Mouse (Mus musculus): ENCODE measurements around the gene Clba1.

Clba1 gene

DNA sequence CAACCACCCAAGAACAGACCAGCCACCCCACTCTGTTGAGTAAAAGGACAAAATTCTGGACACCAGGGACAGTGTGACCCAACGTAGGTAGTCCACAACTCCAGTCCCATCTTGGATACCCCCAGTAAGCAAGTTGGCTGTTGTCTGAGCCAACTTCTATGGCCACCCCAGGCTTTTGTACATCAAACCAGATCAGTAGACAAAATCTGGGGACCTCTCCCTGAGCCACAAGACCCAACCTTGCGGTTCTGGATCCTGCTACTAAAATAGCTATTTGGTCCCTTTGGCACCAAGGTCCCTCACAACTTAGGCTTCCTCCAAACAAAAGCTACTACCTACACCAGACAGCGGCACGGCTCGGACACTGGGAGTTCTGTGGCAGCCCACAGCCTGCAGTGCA, 13.7 kb upstream of the Clba1 start:
- no peak for DNase-seq (ENCODE audit: inconsistent ontology term)

DNA sequence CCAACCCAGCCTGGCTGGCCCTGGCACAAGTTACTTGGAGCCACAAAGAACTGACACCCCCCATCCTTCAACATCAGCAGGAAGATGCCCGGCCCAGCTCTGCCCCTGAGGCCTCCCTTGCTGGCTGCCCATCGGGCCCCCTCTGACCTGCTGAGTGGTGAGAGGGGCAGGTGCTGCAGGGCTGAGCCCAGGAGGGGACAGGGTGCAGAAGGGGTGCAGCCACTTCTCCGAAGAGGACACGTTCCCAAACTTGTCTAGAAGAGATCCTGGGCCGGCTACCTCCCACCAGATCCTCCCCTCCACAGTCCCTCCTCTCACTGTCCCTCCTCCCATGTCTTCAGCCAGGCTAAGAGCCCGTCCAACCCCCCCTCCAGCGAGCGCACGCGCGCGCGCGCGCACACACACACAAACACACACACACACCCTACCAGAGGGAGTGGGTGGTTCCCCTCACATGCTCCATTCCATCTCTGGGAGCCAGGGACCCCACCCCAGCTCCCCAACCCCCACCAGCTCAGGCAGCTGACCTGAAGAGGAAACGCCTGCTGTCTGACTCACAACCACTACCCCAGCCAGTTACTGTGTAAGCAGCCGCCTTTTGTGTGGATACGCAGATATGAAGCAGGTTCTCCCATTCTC, 13.2 kb upstream of the Clba1 start:
- DNase-seq (ENCODE audit: inconsistent ontology term), result peak; percentile 84

DNA sequence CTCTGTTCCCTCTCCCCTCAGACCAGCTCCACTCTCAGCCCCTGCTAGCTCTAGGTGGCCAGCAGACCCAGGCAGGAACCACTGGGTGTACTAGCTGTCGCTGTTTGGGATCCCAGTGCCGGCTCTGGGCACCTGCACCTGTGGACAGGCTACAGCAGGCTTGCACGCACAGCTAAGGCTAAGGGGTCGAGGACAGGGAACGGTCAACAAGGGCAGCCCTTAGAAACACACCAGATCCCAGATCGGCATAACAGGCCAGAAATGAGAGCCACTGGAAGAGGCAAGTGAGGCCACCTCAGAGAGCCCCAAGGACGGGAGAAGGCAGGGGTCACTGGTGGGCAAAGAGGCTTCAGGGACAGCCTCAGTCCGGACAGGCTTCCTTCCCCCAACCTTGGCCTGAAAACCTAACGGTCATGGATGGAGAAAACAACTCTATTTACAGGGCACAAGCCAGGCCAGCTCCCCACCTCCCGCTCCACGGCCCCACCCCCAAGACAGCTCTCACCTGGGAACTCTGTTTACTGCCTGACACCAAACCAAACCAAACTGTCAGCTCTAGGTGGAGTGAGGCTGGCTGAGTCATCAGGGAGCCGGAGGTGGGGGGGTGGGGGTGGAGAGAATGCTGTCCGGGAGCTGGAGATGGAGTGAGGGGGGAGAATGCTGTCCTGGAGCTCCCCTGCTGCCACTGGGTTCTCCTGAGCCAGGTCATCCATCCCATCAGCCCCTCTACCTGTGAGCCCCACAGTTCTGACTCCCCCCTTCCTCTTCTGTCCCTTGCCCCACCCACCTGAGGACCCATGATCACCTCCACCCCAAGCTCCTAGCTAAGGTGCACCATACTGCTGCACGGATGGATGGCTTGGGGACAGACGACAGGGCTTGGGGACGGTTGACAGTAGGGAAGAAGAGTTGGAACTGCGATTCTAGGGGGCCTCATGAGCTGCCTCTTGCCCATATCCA, 11.9 kb upstream of the Clba1 start:
- DNase-seq (ENCODE audit: inconsistent ontology term), result peak; percentile 74

DNA sequence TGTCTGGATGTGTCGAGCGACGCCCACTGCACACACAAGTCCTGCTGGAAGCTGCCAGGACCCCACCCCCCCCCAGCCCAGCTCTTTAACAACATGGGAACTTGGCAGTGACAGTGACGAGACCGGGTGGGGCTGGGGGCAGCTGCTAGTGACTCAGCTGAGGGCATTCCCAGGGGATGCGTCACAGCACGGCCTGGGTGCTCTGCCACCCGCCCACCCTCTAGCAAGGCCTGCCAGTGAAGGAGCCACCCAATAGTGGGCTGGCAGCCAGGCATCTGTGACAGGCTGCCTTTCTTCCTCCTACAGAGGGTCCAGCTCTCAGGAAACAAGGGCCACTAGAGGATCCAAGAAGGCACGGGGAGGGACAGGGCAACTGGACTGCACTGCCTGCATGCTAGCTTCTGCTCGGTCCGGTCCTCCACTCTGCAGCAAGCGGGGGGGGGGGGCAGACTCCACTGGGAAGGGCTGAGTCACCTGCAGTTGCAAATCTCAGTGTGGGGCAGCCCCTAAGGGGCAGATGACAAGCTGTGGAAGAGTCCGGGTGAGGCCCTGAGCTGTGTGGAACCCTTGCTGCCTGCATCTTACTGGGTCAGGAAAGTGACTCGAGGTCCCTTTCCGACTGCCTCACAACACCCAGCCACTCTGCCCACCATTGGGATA, 10.9 kb upstream of the Clba1 start:
- DNase-seq (ENCODE audit: inconsistent ontology term), result peak; percentile 99

DNA sequence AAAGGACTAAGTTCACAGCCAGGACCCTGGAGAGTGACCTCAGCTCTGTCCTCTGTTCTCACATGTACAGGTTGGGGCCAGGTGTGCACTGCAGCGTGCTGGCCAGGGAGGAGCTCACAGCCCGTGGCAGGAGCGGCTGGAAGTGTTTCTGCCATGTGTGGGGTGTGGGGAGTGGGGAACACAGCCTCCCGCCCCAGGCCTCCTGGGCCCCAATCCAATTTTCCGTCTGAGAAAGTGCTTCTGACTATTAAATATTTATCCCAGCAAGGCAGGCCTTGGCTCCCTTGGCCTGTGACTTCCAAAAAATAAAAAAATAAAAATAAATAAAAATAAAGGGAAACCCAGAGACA, 10.4 kb upstream of the Clba1 start:
- DNase-seq (ENCODE audit: inconsistent ontology term), result no peak

DNA sequence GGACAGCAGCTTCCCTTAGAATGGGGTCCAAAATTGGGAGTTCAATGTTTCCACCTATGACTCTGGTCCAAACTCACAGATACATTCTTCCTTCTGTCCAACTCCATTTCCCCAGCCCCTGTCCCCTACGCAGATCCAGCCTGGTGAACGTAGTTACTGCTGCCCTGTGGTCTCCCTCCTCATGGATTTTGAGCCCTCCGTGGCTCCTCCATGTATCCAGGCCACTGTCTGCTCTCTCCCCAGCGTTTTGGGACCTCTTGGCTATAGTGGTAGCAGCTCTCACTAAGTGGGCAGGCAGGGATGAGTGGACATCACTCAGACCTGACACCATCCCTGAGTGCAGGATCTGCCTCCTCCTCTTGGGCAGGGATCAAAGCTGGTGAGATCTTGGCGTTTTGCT, 10.0 kb upstream of the Clba1 start:
- DNase-seq (ENCODE audit: inconsistent ontology term), result no peak

DNA sequence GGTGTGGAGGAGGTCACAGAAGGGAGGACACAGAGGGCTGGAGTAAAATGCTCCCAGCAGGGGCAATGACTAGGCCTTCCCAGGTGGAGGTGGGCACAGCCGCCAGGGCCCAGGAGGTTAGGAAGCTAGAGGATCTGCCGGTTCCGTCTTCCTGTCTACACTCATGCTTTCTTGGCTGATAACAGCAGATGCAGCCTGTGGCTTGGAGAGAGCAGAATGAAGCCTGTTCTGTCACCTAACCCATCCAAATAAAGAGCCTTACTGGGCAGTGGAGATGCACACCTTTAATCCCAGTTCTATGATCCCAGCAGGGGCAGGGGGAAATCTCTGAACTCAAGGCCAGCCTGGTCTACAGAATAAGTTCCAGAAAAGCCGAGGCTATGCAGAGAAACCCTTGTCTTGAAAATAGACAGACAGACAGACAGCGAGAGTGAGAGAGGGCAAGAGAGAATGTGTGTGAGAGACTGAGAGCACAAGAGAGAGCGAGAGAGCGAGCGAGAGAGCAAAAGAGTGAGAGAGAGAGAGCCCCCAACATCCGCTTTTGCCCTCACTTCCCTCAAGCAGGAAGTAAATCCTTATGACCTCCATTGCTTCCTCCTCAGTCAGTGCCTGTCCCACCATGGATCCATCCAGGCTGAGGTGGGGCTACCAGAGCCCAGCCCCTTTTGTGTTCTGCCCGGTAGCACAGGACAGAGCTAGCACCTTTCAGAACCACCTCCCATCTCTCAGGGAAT, 9.3 kb upstream of the Clba1 start:
- no peak for DNase-seq (ENCODE audit: inconsistent ontology term)

DNA sequence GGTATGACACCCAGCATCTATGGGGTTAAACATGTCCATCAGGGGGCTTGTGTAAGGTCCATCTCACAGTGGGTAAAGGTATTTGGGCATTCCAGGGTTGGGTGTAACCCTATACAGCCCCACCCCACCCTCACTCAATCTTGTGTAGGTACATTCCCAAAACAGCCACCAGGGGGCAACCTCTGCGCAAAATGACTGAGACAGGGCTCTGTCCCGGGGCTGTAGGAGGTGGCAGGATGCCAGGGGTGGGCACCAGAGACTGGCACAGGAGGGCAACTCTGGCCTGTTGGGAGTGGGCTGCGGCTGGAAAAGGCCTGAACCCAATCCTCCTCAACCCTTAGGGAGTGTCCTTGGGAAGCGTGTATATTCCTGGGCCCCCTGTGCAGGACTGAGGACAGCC, 8.3 kb upstream of the Clba1 start:
- DNase-seq (ENCODE audit: inconsistent ontology term), result peak; percentile 59

DNA sequence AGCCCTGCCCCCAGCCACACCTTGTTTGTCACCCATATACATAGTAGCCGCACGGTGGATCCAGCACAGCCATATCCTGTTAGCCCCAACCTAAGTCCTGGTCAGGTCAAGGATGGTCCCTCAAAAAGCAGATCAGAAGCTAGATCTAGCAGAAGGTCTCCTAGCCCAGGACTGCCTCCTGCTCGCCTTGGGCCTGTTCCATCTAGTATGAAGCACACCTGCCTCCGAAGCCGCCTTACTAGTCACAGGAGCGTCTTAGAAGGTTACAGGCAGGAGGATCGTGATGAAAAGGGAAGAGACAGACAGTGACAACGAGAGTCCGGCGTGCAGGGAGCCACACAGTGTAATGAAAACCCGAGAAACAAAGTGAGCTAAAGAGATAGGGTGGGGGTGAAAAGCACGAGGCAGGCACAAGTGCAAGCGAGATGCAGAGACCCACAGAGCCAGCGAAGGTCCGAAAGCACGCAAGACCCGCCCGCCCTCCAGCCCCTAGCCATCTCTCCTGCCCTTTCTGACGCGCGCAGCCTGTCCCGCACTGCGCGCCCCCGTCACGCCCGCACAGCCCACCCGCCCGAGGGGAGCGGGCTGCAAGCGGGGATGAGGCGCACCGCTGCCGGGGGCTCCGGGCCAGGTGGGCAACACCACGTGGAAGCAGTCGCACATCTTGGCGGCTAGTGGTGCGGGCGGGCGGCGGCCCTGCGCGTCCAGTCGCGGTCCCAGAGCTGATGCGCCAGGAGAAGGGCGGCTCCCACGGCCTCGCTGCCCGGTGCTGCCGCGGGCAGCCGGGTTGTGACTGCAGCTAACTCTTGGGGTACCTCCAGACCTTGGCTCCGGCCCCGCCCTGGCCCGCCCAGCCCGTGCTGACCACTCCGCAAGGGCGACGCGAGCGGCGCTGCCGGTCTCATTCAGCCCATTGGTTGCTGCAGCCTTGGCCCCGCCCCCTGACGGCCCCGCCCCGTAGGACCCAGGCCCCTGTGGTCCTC, 6.6 kb upstream of the Clba1 start, which contains the start of gene Ahnak2:
Gene Ahnak2, minus strand, starts transcription at position 794 of the 983 bp plus-strand sequence.
- peak; percentile 84 for DNase-seq (ENCODE audit: inconsistent ontology term)

DNA sequence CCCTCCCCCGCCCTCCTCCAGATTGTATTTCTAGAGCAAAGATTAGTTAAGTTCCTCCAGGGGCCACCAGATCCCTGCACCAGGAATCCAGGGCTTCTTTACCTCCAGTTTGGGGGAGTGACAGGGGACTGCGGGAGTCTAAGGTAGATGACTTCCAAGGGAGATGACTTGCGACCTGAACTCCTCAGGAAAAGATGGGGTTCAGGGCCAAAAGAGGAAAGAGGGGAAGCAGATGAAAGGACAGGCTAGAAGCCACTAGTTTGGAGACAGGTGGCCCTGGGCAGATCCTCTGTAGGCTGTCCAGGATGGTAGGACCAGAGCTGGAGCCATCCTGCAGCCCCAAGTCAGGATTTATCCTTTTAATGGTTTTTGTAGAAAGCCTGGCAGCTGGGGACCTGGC, 5.8 kb upstream of the Clba1 start:
- no peak for DNase-seq (ENCODE audit: inconsistent ontology term)

DNA sequence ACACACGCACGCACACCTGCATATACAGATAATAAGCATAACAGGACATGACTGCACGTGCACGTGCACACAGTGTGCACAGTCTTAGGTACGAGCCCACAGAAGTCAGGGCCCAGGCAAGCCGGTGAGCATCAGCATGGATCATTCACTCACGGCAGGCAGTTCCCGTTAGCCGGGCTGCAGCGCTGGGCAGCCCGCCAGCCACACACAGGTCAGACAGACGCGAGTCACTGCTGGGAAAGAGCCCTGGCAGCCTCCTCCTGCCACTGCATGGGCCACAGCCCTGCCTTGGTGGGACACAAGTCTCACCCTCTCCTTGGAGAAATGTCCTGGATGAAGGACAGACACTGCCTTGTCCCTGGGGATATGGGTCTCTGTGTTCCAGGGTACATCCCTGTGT, 4.7 kb upstream of the Clba1 start:
- peak; percentile 71 for DNase-seq (ENCODE audit: inconsistent ontology term)

DNA sequence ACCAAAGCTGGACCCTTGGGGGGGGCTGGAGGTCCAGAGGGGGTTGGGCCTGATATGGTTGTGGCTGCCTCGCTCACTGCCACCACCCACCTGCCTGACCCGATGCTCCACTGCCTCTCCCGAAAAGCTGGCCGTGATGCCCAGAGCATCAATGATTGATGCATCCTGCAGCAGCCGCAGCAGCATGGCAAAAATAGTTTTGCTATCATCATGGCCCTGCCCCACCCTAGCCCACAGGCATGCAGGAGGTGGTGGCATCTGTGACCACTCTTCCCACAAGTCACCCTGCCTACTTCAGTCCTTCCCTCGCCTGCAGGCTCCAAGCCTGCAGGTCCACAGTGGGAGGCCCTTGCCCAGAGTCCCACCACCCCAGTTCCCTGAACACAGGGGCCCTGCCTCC, 2.7 kb upstream of the Clba1 start:
- no peak for DNase-seq (ENCODE audit: inconsistent ontology term)

DNA sequence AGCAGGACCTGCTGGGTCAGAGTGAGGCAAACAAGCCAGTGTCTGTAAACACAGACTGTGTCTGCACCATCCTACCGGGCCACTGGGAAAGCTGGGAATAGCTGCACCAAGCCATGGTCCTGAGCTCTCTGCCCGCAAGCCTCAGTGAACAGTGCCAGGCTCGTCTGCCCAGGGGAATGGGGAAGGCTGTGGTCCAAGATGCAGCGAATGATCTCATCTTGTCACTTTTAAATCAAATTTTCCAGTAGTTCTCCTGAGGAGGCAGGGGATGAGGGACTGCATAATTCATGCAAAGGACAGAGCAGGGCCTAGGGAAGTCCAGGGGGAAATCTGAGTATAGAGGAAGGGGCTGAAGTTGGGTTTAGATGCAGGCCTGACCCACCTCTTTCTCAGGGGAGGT, 941 bp upstream of the Clba1 start:
- DNase-seq (ENCODE audit: inconsistent ontology term), result no peak

DNA sequence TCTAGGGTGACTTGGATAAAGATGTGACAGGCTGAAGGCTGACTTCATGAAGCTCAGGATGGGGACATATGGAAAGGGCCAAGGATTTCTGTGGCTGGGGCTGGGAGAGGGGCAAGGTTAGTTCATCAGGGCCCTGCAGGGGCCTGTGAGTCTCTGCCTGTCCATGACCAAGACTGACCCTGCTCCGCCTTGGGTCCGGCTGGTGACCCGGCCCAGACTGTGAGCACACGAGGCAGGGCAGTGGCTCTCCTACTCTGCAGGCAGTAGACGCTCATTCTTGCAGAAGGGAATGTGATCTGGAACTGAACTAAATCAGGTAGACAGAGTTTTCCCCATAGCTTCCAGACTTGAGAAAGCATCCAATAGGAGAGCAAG, 538 bp upstream of the Clba1 start:
- no peak for DNase-seq (ENCODE audit: inconsistent ontology term)

DNA sequence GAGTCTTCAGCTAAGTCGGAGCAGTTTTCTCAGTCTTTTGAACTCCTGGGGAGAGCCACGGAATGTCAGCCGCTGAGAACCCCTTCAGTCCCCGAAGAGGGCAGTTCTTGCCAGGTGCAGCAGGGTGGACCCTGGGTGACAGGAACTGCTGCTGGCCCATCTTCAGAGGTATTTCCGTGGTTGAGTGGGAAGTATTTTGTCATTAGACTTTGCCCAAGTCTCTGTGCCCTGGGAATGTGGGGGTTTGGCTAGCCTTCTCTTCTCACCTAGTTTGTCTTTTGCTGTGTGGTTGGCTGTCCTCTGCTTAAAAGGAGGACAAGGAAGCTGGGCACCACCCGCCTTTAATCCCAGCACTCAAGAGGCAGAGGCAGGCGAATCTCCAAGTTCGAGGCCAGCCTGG, 904 bp downstream of the Clba1 start:
- DNase-seq (ENCODE audit: inconsistent ontology term), result no peak

DNA sequence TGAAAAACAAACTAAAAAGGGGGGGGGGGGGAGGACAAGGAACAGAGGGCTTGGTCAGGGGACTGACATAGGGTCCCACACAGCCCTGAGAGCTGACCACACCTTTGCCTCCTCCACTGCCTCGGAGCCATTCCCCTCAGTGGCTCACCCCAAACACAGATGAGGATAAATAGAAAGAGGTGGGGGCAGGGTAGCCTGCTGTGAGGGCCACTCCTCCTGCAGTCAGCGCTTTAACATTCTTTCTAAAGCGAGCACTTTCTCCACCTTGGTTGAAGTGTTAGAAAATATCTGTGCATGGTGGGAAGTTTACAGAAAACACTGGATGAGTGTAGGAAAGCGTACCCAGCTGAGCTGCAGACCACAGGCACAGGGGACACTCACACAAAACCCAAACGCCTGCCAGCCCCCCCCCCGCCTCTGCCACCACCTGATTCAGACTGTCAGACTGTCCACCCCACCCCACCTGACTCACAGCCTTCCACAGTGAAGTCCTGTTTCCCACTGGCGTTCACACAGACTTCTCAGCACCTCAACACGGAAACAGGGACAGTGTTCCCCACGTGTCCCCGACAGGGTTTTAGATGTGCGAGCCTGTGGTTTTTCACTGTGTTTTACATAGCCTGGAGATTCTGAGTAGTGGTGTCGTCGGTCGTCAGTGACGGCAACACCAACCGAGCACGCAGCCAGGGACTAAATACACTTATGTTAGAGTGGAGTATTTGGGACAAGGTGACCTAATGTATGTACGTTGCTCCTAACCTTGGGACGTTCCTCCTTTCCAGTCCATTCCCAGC, 1.6 kb downstream of the Clba1 start:
- no peak for DNase-seq (ENCODE audit: inconsistent ontology term)

DNA sequence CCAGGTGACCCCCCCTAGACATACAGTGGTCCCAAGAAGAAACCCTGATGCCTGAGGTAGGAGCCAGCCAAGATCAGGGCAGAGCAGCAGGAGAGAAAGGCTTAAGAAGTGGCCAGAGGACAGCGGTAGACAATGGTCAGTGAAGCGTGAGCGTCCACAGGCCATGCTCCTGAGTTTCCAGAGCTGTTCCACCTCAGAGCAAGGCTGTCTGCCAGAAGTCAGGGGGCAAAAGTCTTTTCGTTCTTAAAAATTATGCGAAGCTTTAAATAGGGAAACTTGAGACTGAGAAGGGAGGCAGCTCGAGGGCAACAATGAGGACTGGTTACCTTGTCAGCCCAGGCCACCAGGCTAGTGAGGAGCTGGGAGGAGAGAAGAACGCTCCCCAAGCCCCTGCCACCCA, 4.6 kb downstream of the Clba1 start:
- no peak for DNase-seq (ENCODE audit: inconsistent ontology term)

DNA sequence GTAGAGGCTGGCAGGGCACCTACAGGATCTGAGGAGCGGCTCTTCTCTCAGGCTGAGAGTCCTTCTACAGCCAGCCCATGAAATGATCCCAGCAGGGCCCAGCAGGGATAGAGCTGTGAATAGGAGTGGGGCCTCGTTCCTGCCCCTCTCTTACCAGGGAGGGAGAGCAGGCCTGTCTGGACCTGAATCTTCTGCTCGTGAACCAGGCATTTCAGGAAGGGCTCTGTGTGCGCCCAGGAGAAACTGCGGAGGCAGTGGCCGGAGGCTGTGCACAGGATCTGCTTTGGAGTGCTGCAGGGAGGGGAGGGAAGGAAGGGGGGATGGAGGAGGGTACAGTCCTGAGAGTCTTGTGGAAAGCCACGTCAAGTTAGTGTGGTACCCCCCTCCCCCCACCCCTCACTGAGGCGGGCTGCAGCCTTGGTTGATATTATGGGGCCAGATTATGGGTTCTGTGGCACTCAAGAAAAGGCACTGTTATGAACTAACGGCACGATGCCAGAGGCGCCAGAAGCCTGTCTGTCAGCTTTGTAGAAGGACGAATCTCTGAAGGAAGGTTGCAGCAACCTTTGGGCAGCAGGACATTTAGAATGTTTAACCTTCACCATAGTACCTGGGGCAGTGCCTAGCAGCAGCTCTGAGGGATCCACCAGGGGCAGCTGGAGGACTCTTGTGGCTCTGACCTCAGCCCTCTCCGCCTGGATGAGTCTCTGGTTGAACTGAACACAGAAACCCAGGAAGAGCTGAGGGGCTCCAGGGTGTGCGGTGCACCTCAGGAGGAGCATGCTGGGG, 6.1 kb downstream of the Clba1 start:
- DNase-seq (ENCODE audit: inconsistent ontology term), result no peak

DNA sequence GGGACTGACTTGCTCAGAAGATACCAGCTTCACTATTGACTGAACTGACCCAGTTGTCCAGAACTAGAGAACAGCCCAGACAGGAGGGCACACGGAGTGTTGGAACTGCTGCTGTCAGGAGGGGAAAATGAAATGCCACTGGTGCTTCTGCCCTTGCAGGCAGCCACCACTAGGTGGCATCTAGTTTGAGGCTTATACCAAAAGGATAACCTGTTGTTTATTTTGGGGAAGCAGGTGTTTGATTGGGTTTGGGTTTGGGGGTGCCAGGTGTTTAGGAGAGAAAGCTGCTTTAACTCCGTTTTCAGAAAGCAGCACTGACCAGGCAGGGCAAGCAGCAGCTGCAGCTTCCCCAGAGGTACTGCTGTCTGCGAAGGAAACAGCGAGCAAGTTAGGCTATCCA, 7.6 kb downstream of the Clba1 start:
- DNase-seq (ENCODE audit: inconsistent ontology term), result no peak

Data from Muller cell, postnatal 12 days (primary cell).